Mouse (Mus musculus): Measurements from ENCODE around the gene Mif4gd.

Gene Mif4gd

GRCm38 (mm10) chr11:115635041-115635440 lies 22.3 kb upstream of the Mif4gd start:
- intact Hi-C loops (cut with DNase I) = no loop called here

GRCm38 (mm10) chr11:115634109-115634508 lies 21.3 kb upstream of the Mif4gd start:
- intact Hi-C loops (cut with DNase I) = loop anchor here (5.0 kb wide), 1 partner anchor 78 kb away; no protein-coding TSS in a partner anchor

- intact Hi-C loops (cut with DNase I) = loop anchor here (5.0 kb wide), 1 partner anchor 79 kb away; no protein-coding TSS in a partner anchor
Observed at GRCm38 (mm10) chr11:115632862-115633261, 20.1 kb upstream of the Mif4gd start.

GRCm38 (mm10) chr11:115632247-115632646 lies 19.5 kb upstream of the Mif4gd start:
- intact Hi-C loops (cut with DNase I) = loop anchor here (5.0 kb wide), 1 partner anchor 80 kb away; no protein-coding TSS in a partner anchor

- intact Hi-C loops (cut with DNase I) = loop anchor here (5.0 kb wide), 1 partner anchor 81 kb away; no protein-coding TSS in a partner anchor
Observed at GRCm38 (mm10) chr11:115631505-115631890, 18.7 kb upstream of the Mif4gd start.

- intact Hi-C loops (cut with DNase I) = loop anchor here (5.0 kb wide), 1 partner anchor 81 kb away; no protein-coding TSS in a partner anchor
Observed at GRCm38 (mm10) chr11:115630532-115631504, 18.0 kb upstream of the Mif4gd start.

- intact Hi-C loops (cut with DNase I) = loop anchor here (5.0 kb wide), 1 partner anchor 82 kb away; no protein-coding TSS in a partner anchor
Observed at GRCm38 (mm10) chr11:115629734-115630531, 17.2 kb upstream of the Mif4gd start.

- intact Hi-C loops (cut with DNase I) = no loop called here
Observed at GRCm38 (mm10) chr11:115628465-115629101, 15.8 kb upstream of the Mif4gd start.

GRCm38 (mm10) chr11:115627705-115628464 lies 15.1 kb upstream of the Mif4gd start, which contains the start of gene Slc25a19:
TSS of gene Slc25a19 (minus strand) at chr11:115628295.
- intact Hi-C loops (cut with DNase I) = no loop called here

- intact Hi-C loops (cut with DNase I) = no loop called here
Observed at GRCm38 (mm10) chr11:115626824-115627616, 14.3 kb upstream of the Mif4gd start.

- intact Hi-C loops (cut with DNase I) = no loop called here
Observed at GRCm38 (mm10) chr11:115625877-115626276, 13.1 kb upstream of the Mif4gd start.

- intact Hi-C loops (cut with DNase I) = no loop called here
Observed at GRCm38 (mm10) chr11:115623487-115624070, 10.8 kb upstream of the Mif4gd start.

- intact Hi-C loops (cut with DNase I) = no loop called here
Observed at GRCm38 (mm10) chr11:115619949-115620348, 7.2 kb upstream of the Mif4gd start.

- intact Hi-C loops (cut with DNase I) = no loop called here
Observed at GRCm38 (mm10) chr11:115618732-115619516, 6.2 kb upstream of the Mif4gd start.

- intact Hi-C loops (cut with DNase I) = no loop called here
Observed at GRCm38 (mm10) chr11:115618001-115618400, 5.2 kb upstream of the Mif4gd start.

GRCm38 (mm10) chr11:115616893-115617292 lies 4.1 kb upstream of the Mif4gd start:
- intact Hi-C loops (cut with DNase I) = no loop called here

- intact Hi-C loops (cut with DNase I) = no loop called here
Observed at GRCm38 (mm10) chr11:115616371-115616770, 3.6 kb upstream of the Mif4gd start.

GRCm38 (mm10) chr11:115615875-115616274 lies 3.1 kb upstream of the Mif4gd start:
- intact Hi-C loops (cut with DNase I) = no loop called here

Data from adrenal gland (tissue).